22 mouse cellular contexts compared by ENCODE assay signal in genomic region chr14:18100195-18100594, GRCm38 (mm10).
A peak's percentile ranks its signal among the peaks of the same experiment; 100 is the strongest.
DNase-seq lines count a peak whose midpoint lies in the region; ATAC-seq and TF ChIP-seq lines count a peak whose summit lies in the region.
"Had no signal": no experiment of that assay in that cellular context is flagged by ENCODE, and none has a peak within 500 bp of the region (broad histone marks: within the 10 kb centered on the region; RNA-seq: fewer than 3 reads in every experiment).

No protein-coding gene starts in this region.

- 79% methylated on average over 3 of the region's 3 CpGs for WGBS in kidney, embryonic 16.5 days
- WGBS in hindbrain, embryonic 13.5 days: 80% methylated on average over 3 of the region's 3 CpGs

- H3K36me3 ChIP-seq in CH12.LX (replicated peaks in 1 of 2; ENCODE audit: control insufficient read depth in 1 of 2, insufficient read depth in 1 of 2, low read length in 1 of 2): no peaks in the 10 kb centered on the region
- H3K36me3 ChIP-seq in kidney, embryonic 16.5 days (ENCODE audit: insufficient read depth, low read length): no peaks in the 10 kb centered on the region
- no peaks in the 10 kb centered on the region for H3K36me3 ChIP-seq in hindbrain, embryonic 13.5 days
- H3K36me3 ChIP-seq: G1E had no signal

- H3K4me2 ChIP-seq in CH12.LX (ENCODE audit: insufficient read depth, low read depth, poor library complexity, severe bottlenecking): no peak overlapping the region
- H3K4me2 ChIP-seq in kidney, embryonic 16.5 days (replicated peaks; ENCODE audit: low read depth, low read length): no peak overlapping the region
- no peak overlapping the region for H3K4me2 ChIP-seq in hindbrain, embryonic 13.5 days

- no peak overlapping the region for H3K27ac ChIP-seq in CH12.LX (ENCODE audit: insufficient read depth, low read depth)
- peak overlapping the region; percentile 44; the same call in 1 of the 2 replicates for H3K27ac ChIP-seq in embryonic fibroblast, embryonic 13.5 days (ENCODE audit: insufficient read depth, low read length)
- no peak overlapping the region for H3K27ac ChIP-seq in kidney, embryonic 16.5 days (ENCODE audit: low read length)
- H3K27ac ChIP-seq in hindbrain, embryonic 13.5 days: no peak overlapping the region

- peak; percentile 23 for DNase-seq in 416B (ENCODE audit: low read depth)
- peak; percentile 74 for DNase-seq in CH12.LX (ENCODE audit: extremely low read depth)
- DNase-seq in layer of hippocampus, postnatal 25 days (ENCODE audit: extremely low spot score in 1 of 2, low spot score in 1 of 2): no peak
- DNase-seq: adrenal gland, adult 2 months; adrenal gland, adult 8-10 months; adrenal gland, postnatal 10 days; adrenal gland, postnatal 14 days; adrenal gland, postnatal 25 days; adrenal gland, postnatal 36 days; B cell, adult 2 months; cerebellum, adult 11 months; cerebellum, adult 11-12 months; cerebellum, adult 18-20 months; cerebellum, adult 2 months; cerebellum, adult 8-10 months had no signal

- dilution Hi-C loops in CH12.LX (cut with MboI; ENCODE audit: extremely low pct_ligation_motif_present, extremely low pct_unique_long_range_greater_than_20kb, low sequenced_read_pairs): no loop called here

- in situ Hi-C loops in CH12.LX (cut with MboI; ENCODE audit: low pct_ligation_motif_present, low pct_unique_long_range_greater_than_20kb, low sequenced_read_pairs): no loop called here

- no peak overlapping the region for H3K9ac ChIP-seq in CH12.LX (ENCODE audit: insufficient read depth, low read depth)
- H3K9ac ChIP-seq in kidney, embryonic 16.5 days (replicated peaks; ENCODE audit: low read length): no peak overlapping the region
- H3K9ac ChIP-seq in hindbrain, embryonic 13.5 days: no peak overlapping the region

- peaks cover 4 to 13% of the 10 kb centered on the region in 2 experiments; a peak in 2 of 4 replicates for H3K4me1 ChIP-seq in CH12.LX (ENCODE audit: control insufficient read depth in 1 of 2, insufficient read depth in 2 of 2)
- H3K4me1 ChIP-seq in embryonic fibroblast, embryonic 13.5 days (ENCODE audit: control insufficient read depth, insufficient read depth, low read length): no peaks in the 10 kb centered on the region
- no peaks in the 10 kb centered on the region for H3K4me1 ChIP-seq in kidney, embryonic 16.5 days (ENCODE audit: insufficient read depth, low read length)
- no peaks in the 10 kb centered on the region for H3K4me1 ChIP-seq in hindbrain, embryonic 13.5 days (replicated peaks)

- no peak for TF ChIP-seq RAD21 in CH12.LX (IDR thresholded peaks at IDR 0.05; ENCODE audit: low read depth, low read length)

- peak; percentile 90 for TF ChIP-seq EP300 in CH12.LX (IDR thresholded peaks at IDR 0.05; ENCODE audit: low read length)

- no peak for ATAC-seq in kidney, embryonic 16.5 days (ENCODE audit: low FRiP score, low TSS enrichment)
- ATAC-seq in hindbrain, embryonic 13.5 days (ENCODE audit: low FRiP score): no peak
- ATAC-seq: activated CD4-positive, CD25-positive, alpha-beta regulatory T cell, adult 4 months; CD4-positive, CD25-positive, alpha-beta regulatory T cell, adult 4 months; Patski had no signal

- H3K9me3 ChIP-seq in CH12.LX (replicated peaks; ENCODE audit: low read length): no peaks in the 10 kb centered on the region
- H3K9me3 ChIP-seq in kidney, embryonic 16.5 days (ENCODE audit: low read length): no peaks in the 10 kb centered on the region
- no peaks in the 10 kb centered on the region for H3K9me3 ChIP-seq in hindbrain, embryonic 13.5 days
- H3K9me3 ChIP-seq: G1E had no signal

- no peaks in the 10 kb centered on the region for H3K27me3 ChIP-seq in CH12.LX (replicated peaks)
- H3K27me3 ChIP-seq in kidney, embryonic 16.5 days (ENCODE audit: insufficient read depth, low read length): no peaks in the 10 kb centered on the region
- H3K27me3 ChIP-seq in hindbrain, embryonic 13.5 days: no peaks in the 10 kb centered on the region

- H3K79me2 ChIP-seq in CH12.LX (replicated peaks; ENCODE audit: control insufficient read depth, extremely low read depth, insufficient read depth, poor library complexity, severe bottlenecking): no peaks in the 10 kb centered on the region

- TF ChIP-seq POLR2A in CH12.LX (IDR thresholded peaks at IDR 0.05; ENCODE audit: low read depth, low read length): no peak
- no peak for TF ChIP-seq POLR2A in embryonic fibroblast, embryonic 13.5 days (IDR thresholded peaks at IDR 0.05; ENCODE audit: low read depth, low read length)

- no peak overlapping the region for H3K4me3 ChIP-seq in CH12.LX (replicated peaks in 1 of 3; ENCODE audit: low read depth in 2 of 3, low read length in 2 of 3, poor library complexity in 1 of 3)
- no peak overlapping the region for H3K4me3 ChIP-seq in embryonic fibroblast, embryonic 13.5 days (ENCODE audit: insufficient read depth, low read length)
- no peak overlapping the region for H3K4me3 ChIP-seq in kidney, embryonic 16.5 days (ENCODE audit: low read length)
- H3K4me3 ChIP-seq in hindbrain, embryonic 13.5 days: no peak overlapping the region

- TF ChIP-seq CTCF in CH12.LX (conservative IDR thresholded peaks at IDR 0.05 in 1 of 2, IDR thresholded peaks at IDR 0.05 in 1 of 2; ENCODE audit: low read depth in 2 of 2, low read length in 2 of 2): no peak
- TF ChIP-seq CTCF in embryonic fibroblast, embryonic 13.5 days (IDR thresholded peaks at IDR 0.05; ENCODE audit: borderline replicate concordance, insufficient read depth, low read length): no peak

TF ChIP-seq in CH12.LX, 34 proteins besides CTCF, POLR2A, EP300 and RAD21:
- TF ChIP-seq MAFK (IDR thresholded peaks at IDR 0.05; ENCODE audit: insufficient replicate concordance, low read length) (peak; percentile 65; the same call in 1 of the 2 replicates), UBTF (IDR thresholded peaks at IDR 0.05; ENCODE audit: low read depth, low read length) (no peak), ETS1 (conservative IDR thresholded peaks at IDR 0.05; ENCODE audit: low read depth, low read length) (peak; percentile 76), SIN3A (IDR thresholded peaks at IDR 0.05; ENCODE audit: low read length) (no peak), BHLHE40 (IDR thresholded peaks at IDR 0.05; ENCODE audit: low read depth, low read length) (peak; percentile 24; the same call in 1 of the 2 replicates), RCOR1 (conservative IDR thresholded peaks at IDR 0.05; ENCODE audit: low read depth, low read length) (peak; percentile 70), JUND (conservative IDR thresholded peaks at IDR 0.05; ENCODE audit: low read depth, low read length) (peak; percentile 85; the same call in 1 of the 2 replicates), E2F4 (IDR thresholded peaks at IDR 0.05; ENCODE audit: insufficient replicate concordance, low read depth, low read length) (no peak), JUN (IDR thresholded peaks at IDR 0.05; ENCODE audit: insufficient read depth, low read depth, low read length) (peak; percentile 72), ELF1 (IDR thresholded peaks at IDR 0.05; ENCODE audit: low read depth, low read length) (no peak), CHD1 (IDR thresholded peaks at IDR 0.05; ENCODE audit: low read depth, low read length) (no peak), ZMIZ1 (IDR thresholded peaks at IDR 0.05; ENCODE audit: low read depth, low read length) (no peak)

Comparison
In these comparisons a context has a peak if more than half of its experiments do, and no peak if none do; other contexts are left out.
1. DNase-seq: peak in 416B (single experiment) and CH12.LX (single experiment); none in layer of hippocampus, postnatal 25 days (0 of 2).